Mouse (Mus musculus): Measurements from ENCODE around the gene Nacad. TPM values are rescaled to one million over a fixed set of nuclear protein-coding genes. Genes with fewer than 3 reads are reported as not detected.

The Nacad gene
- polyA plus RNA-seq, 1 experiment from 2014 or later: 1.6 TPM

- Histone ChIP-seq H3K27ac (ENCODE audit: low read depth) (peak overlapping the region; percentile 91), H3K27me3 (ENCODE audit: insufficient read depth, low read length) (no peaks in the 10 kb centered on the region), H3K9me3 (ENCODE audit: low read length) (no peaks in the 10 kb centered on the region), H3K9ac (replicated peaks) (peak overlapping the region; percentile 60), H3K4me3 (ENCODE audit: low read depth, low read length) (peak overlapping the region; percentile 51), H3K4me2 (ENCODE audit: low read depth, low read length) (peak overlapping the region; percentile 65), H3K4me1 (ENCODE audit: insufficient read depth) (peaks cover 22% of the 10 kb centered on the region), H3K36me3 (replicated peaks; ENCODE audit: insufficient read depth, low read length) (peaks cover 17% of the 10 kb centered on the region)
- DNase-seq (peak; percentile 44), ATAC-seq (peak; percentile 48)
- TF ChIP-seq CTCF (IDR thresholded peaks at IDR 0.05; ENCODE audit: low read depth): no peak
- WGBS (ENCODE audit: insufficient replicate concordance): 53% methylated on average over 6 of the region's 6 CpGs
Measured at GRCm38 (mm10) chr11:6562359-6562758, 43.5 kb downstream of the Nacad start.

- H3K9ac ChIP-seq (replicated peaks): peak overlapping the region; percentile 60
- H3K9me3 ChIP-seq (ENCODE audit: low read length): no peaks in the 10 kb centered on the region
- WGBS (ENCODE audit: insufficient replicate concordance): 39% methylated on average over 4 of the region's 4 CpGs
- ATAC-seq (no peak), DNase-seq (no peak)
- TF ChIP-seq CTCF (IDR thresholded peaks at IDR 0.05; ENCODE audit: low read depth) (no peak), EP300 (IDR thresholded peaks at IDR 0.05; ENCODE audit: low read depth) (no peak)
- H3K4me2 ChIP-seq (ENCODE audit: low read depth, low read length): peak overlapping the region; percentile 65
- H3K4me3 ChIP-seq (ENCODE audit: low read depth, low read length): peak overlapping the region; percentile 51
- peaks cover 19% of the 10 kb centered on the region for H3K4me1 ChIP-seq (ENCODE audit: insufficient read depth)
- H3K36me3 ChIP-seq (replicated peaks; ENCODE audit: insufficient read depth, low read length): peaks cover 16% of the 10 kb centered on the region
- H3K27me3 ChIP-seq (ENCODE audit: insufficient read depth, low read length): no peaks in the 10 kb centered on the region
- peak overlapping the region; percentile 91 for H3K27ac ChIP-seq (ENCODE audit: low read depth)
Measured at GRCm38 (mm10) chr11:6561474-6561873, 44.4 kb downstream of the Nacad start.

GRCm38 (mm10) chr11:6560655-6561360 is 45.0 kb downstream of the Nacad start:
- peaks cover 15% of the 10 kb centered on the region; the same call in 1 of the 2 replicates for H3K4me1 ChIP-seq (ENCODE audit: insufficient read depth)
- H3K9me3 ChIP-seq (ENCODE audit: low read length): no peaks in the 10 kb centered on the region
- 29% methylated on average over 13 of the region's 13 CpGs for WGBS (ENCODE audit: insufficient replicate concordance)
- H3K27ac ChIP-seq (ENCODE audit: low read depth): peak overlapping the region; percentile 91
- peak overlapping the region; percentile 51 for H3K4me3 ChIP-seq (ENCODE audit: low read depth, low read length)
- no peak for DNase-seq
- peaks cover 15% of the 10 kb centered on the region for H3K36me3 ChIP-seq (replicated peaks; ENCODE audit: insufficient read depth, low read length)
- no peaks in the 10 kb centered on the region for H3K27me3 ChIP-seq (ENCODE audit: insufficient read depth, low read length)
- H3K9ac ChIP-seq (replicated peaks): peak overlapping the region; percentile 60
- peak overlapping the region; percentile 65 for H3K4me2 ChIP-seq (ENCODE audit: low read depth, low read length)
- TF ChIP-seq CTCF (IDR thresholded peaks at IDR 0.05; ENCODE audit: low read depth) (no peak), EP300 (IDR thresholded peaks at IDR 0.05; ENCODE audit: low read depth) (peak; percentile 28; the same call in 1 of the 2 replicates)
- peak; percentile 53 for ATAC-seq

GRCm38 (mm10) chr11:6559996-6560395 is 45.9 kb downstream of the Nacad start:
- TF ChIP-seq CTCF (IDR thresholded peaks at IDR 0.05; ENCODE audit: low read depth) (no peak), EP300 (IDR thresholded peaks at IDR 0.05; ENCODE audit: low read depth) (no peak)
- H3K36me3 ChIP-seq (replicated peaks; ENCODE audit: insufficient read depth, low read length): peaks cover 11% of the 10 kb centered on the region
- DNase-seq (no peak), ATAC-seq (no peak)
- H3K4me3 ChIP-seq (ENCODE audit: low read depth, low read length): no peak overlapping the region
- H3K27me3 ChIP-seq (ENCODE audit: insufficient read depth, low read length): no peaks in the 10 kb centered on the region
- peak overlapping the region; percentile 91; the same call in 1 of the 2 replicates for H3K27ac ChIP-seq (ENCODE audit: low read depth)
- H3K9me3 ChIP-seq (ENCODE audit: low read length): no peaks in the 10 kb centered on the region
- H3K4me2 ChIP-seq (ENCODE audit: low read depth, low read length): no peak overlapping the region
- peaks cover 16% of the 10 kb centered on the region; the same call in 1 of the 2 replicates for H3K4me1 ChIP-seq (ENCODE audit: insufficient read depth)
- H3K9ac ChIP-seq (replicated peaks): no peak overlapping the region
- WGBS (ENCODE audit: insufficient replicate concordance): 71% methylated on average over 2 of the region's 2 CpGs

GRCm38 (mm10) chr11:6558234-6558633 is 47.6 kb downstream of the Nacad start:
- WGBS (ENCODE audit: insufficient replicate concordance): 56% methylated on average over 3 of the region's 3 CpGs
- Histone ChIP-seq H3K4me1 (ENCODE audit: insufficient read depth) (peaks cover 20% of the 10 kb centered on the region; the same call in 1 of the 2 replicates), H3K36me3 (replicated peaks; ENCODE audit: insufficient read depth, low read length) (peaks cover 3% of the 10 kb centered on the region), H3K27me3 (ENCODE audit: insufficient read depth, low read length) (no peaks in the 10 kb centered on the region), H3K4me3 (ENCODE audit: low read depth, low read length) (no peak overlapping the region), H3K9ac (replicated peaks) (no peak overlapping the region), H3K9me3 (ENCODE audit: low read length) (no peaks in the 10 kb centered on the region), H3K4me2 (ENCODE audit: low read depth, low read length) (no peak overlapping the region), H3K27ac (ENCODE audit: low read depth) (no peak overlapping the region)
- DNase-seq: no peak
- peak; percentile 49 for TF ChIP-seq CTCF (IDR thresholded peaks at IDR 0.05; ENCODE audit: low read depth)
- TF ChIP-seq EP300 (IDR thresholded peaks at IDR 0.05; ENCODE audit: low read depth): no peak
- ATAC-seq: no peak

GRCm38 (mm10) chr11:6550201-6550600 is 55.7 kb downstream of the Nacad start:
- Histone ChIP-seq H3K27ac (ENCODE audit: low read depth) (no peak overlapping the region), H3K9ac (replicated peaks) (no peak overlapping the region), H3K36me3 (replicated peaks; ENCODE audit: insufficient read depth, low read length) (peaks cover 9% of the 10 kb centered on the region), H3K4me2 (ENCODE audit: low read depth, low read length) (no peak overlapping the region), H3K4me1 (ENCODE audit: insufficient read depth) (peaks cover 23% of the 10 kb centered on the region), H3K9me3 (ENCODE audit: low read length) (no peaks in the 10 kb centered on the region), H3K4me3 (ENCODE audit: low read depth, low read length) (no peak overlapping the region), H3K27me3 (ENCODE audit: insufficient read depth, low read length) (no peaks in the 10 kb centered on the region)
- TF ChIP-seq CTCF (IDR thresholded peaks at IDR 0.05; ENCODE audit: low read depth) (no peak), EP300 (IDR thresholded peaks at IDR 0.05; ENCODE audit: low read depth) (no peak)
- DNase-seq: no peak
- ATAC-seq: no peak
- 86% methylated on average over 3 of the region's 3 CpGs for WGBS (ENCODE audit: insufficient replicate concordance)

Measured in liver, postnatal 0 days (tissue).